Mouse (Mus musculus) 3T3-L1 (cell line): ENCODE data around the gene Wdfy3.
"Not testable (repeated sequence)": the region's sequence is repeated elsewhere in the genome, so short reads cannot be mapped to it uniquely, and the experiment has no call there.

Experiments used
- DNase-seq: peaks from one replicate; pipeline ENCODE4 v3.0.0-alpha.2; 2015; ENCODE audit warnings: low read depth, low spot score

Wdfy3 gene

GRCm38 (mm10) chr5:102069767-102070413, at the start of gene Wdfy3:
Wdfy3 (minus strand) TSS chr5:102069921.
- peak; percentile 81 for DNase-seq

- DNase-seq, result peak; percentile 59
Observed at GRCm38 (mm10) chr5:102113009-102113408, 43.3 kb upstream of the Wdfy3 start.

- DNase-seq, result no peak
Observed at GRCm38 (mm10) chr5:102112034-102112433, 42.3 kb upstream of the Wdfy3 start.

- DNase-seq, result no peak
Observed at GRCm38 (mm10) chr5:102110031-102110430, 40.3 kb upstream of the Wdfy3 start.

GRCm38 (mm10) chr5:102105919-102106318, 36.2 kb upstream of the Wdfy3 start:
- no peak for DNase-seq

- DNase-seq, result not testable (repeated sequence)
Observed at GRCm38 (mm10) chr5:102101815-102102214, 32.1 kb upstream of the Wdfy3 start.

GRCm38 (mm10) chr5:102100246-102101241, 30.8 kb upstream of the Wdfy3 start:
- DNase-seq, result no peak

- no peak for DNase-seq
Observed at GRCm38 (mm10) chr5:102095576-102095975, 25.9 kb upstream of the Wdfy3 start.

GRCm38 (mm10) chr5:102090686-102091085, 21.0 kb upstream of the Wdfy3 start:
- DNase-seq, result no peak

GRCm38 (mm10) chr5:102084737-102085705, 15.3 kb upstream of the Wdfy3 start:
- no peak for DNase-seq

GRCm38 (mm10) chr5:102074086-102074485, 4.4 kb upstream of the Wdfy3 start:
- peak; percentile 86 for DNase-seq

GRCm38 (mm10) chr5:102072057-102072456, 2.3 kb upstream of the Wdfy3 start:
- DNase-seq, result no peak

- DNase-seq, result no peak
Observed at GRCm38 (mm10) chr5:102071241-102071640, 1.5 kb upstream of the Wdfy3 start.

GRCm38 (mm10) chr5:102070788-102071187, 1.1 kb upstream of the Wdfy3 start:
- DNase-seq, result no peak

GRCm38 (mm10) chr5:102070414-102070768, 670 bp upstream of the Wdfy3 start:
- peak; percentile 18 for DNase-seq

- DNase-seq, result peak; percentile 29
Observed at GRCm38 (mm10) chr5:102069051-102069766, 512 bp downstream of the Wdfy3 start.

- no peak for DNase-seq
Observed at GRCm38 (mm10) chr5:102066458-102066857, 3.3 kb downstream of the Wdfy3 start.

GRCm38 (mm10) chr5:102063013-102063752, 6.5 kb downstream of the Wdfy3 start:
- DNase-seq, result no peak

GRCm38 (mm10) chr5:102061816-102062215, 7.9 kb downstream of the Wdfy3 start:
- no peak for DNase-seq

GRCm38 (mm10) chr5:102055946-102056345, 13.8 kb downstream of the Wdfy3 start:
- no peak for DNase-seq
